Mouse (Mus musculus) megakaryocyte-erythroid progenitor cell, adult 5-6 weeks (primary cell): ENCODE results near the gene Tpst1. TPM values are rescaled to one million over a fixed set of nuclear protein-coding genes. Genes with fewer than 3 reads are reported as not detected.

Experiments
- ATAC-seq: replicated peaks from 2 replicates; pipeline ENCODE4 v1.8.0; 2016; ENCODE audit warnings: mild to moderate bottlenecking, inconsistent platforms; ENCODE audit not compliant: severe bottlenecking, poor library complexity, low FRiP score, low TSS enrichment
- total RNA-seq, 2 experiments: library from RNA; stranded (forward) in 1 of 2; stranded (reverse) in 1 of 2; fragments of 200-1000, 215-1000 nt in 1 of 2; fragments of >200 nt in 1 of 2; fragmentation: Nextera tagmentation in 1 of 2; gene quantifications; 2 replicates each; pipeline ENCODE4 v1.2.3; 2014 to 2017

Tpst1 gene
- total RNA-seq, 2 experiments from 2014 or later = 7.9 to 17.6 TPM

- ATAC-seq = peak; percentile 31; the same call in 1 of the 2 replicates
Measured at GRCm38 (mm10) chr5:130171956-130172601, 99.0 kb downstream of the Tpst1 start.

DNA sequence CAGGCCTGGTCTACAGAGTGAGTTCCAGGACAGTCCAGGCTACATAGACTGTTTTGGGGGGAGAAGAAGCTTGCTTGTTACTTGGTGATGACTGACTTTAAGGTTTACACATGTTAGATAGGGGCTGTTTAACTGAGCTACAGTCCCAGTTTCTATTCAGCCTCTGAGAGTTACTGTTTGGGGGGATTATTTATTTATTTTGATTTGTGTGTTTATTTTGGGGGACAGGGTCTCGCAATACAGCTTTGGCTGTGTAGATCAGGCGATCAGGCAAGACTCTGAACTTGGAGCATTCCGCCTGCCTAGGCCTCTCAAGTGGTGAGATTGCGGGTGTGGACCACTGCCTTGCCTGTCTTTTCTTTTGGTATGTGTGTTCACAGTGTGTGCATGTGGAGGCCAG, 99.9 kb downstream of the Tpst1 start:
- no peak for ATAC-seq

GRCm38 (mm10) chr5:130177871-130178270, 104.7 kb downstream of the Tpst1 start:
- ATAC-seq = no peak

DNA sequence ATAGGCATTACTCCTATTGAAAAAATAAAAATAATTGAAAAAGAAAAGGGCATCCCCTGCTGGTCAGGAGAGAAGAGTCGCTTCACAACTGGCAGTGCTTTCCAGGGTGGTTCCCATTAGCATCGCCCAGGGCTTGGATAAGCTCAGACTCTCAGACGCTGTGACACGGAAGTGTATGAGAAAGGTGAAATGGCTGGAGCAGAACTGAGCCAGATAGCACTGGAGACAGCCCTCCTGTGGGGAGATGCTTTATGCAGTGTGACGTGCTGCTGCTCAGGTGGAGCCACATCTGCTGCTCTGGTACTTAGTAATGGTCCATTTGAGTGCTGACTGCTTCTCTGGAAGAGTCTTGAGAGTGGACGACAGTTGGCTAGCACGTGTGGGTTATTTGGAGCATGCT, 107.2 kb downstream of the Tpst1 start:
- ATAC-seq = 0 out of 2 replicates have a peak, but pooled peaks have one; percentile 10

GRCm38 (mm10) chr5:130181740-130182540, 108.8 kb downstream of the Tpst1 start:
- no peak for ATAC-seq

- no peak for ATAC-seq
Measured at GRCm38 (mm10) chr5:130182541-130182821, 109.4 kb downstream of the Tpst1 start.

DNA sequence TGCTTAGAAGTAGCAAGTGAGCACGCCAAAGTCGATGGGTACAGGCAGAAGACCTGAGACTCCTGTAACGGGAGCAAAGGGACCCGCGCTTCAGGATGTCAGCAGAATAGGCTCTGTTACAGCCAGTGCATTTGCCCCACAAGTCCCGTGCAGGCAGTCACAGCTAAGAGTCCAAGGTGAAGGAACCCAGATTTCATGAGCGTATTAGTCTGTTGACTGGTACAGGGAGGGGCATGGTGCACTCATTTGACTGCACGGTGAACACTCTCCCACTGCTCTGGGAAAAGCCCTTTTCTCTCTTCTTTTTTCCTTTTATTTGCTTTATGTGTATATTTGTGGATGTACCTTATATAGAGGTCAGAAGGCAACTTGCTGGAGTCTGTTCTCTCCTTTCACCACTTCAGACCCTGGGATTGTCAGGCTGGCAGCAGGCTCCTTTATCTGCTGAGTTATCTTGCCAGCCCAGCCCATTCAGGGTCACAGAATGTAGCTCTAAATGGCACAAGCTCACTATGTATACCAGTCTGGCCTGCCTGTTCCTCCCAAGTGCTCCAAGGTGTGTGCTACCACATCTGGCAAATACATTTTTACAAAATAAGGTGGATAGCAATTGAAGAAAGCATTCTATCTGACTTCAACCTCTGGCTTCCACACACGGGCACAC, 111.2 kb downstream of the Tpst1 start:
- ATAC-seq = peak; percentile 78

GRCm38 (mm10) chr5:130185312-130185711, 112.2 kb downstream of the Tpst1 start:
- ATAC-seq = no peak

Other genes starting within 250 kb of the Tpst1 start
- gene Sumf2, start 226.3 kb upstream of the Tpst1 start, total RNA-seq (2014; fragmentation: Nextera tagmentation) = 23.2 and 26.7 TPM in 2 replicates
- 36.6 and 39.8 TPM in 2 replicates for gene Sumf2, start 226.3 kb upstream of the Tpst1 start, total RNA-seq (2017)
- 465 and 490 TPM in 2 replicates for gene Chchd2, start 185.9 kb upstream of the Tpst1 start, total RNA-seq (2014; fragmentation: Nextera tagmentation)
- gene Chchd2, start 185.9 kb upstream of the Tpst1 start, total RNA-seq (2017) = 208 and 245 TPM in 2 replicates
- 0.98 and 2.6 TPM in 2 replicates for gene Zbed5, start 177.6 kb upstream of the Tpst1 start, total RNA-seq (2014; fragmentation: Nextera tagmentation)
- gene Zbed5, start 177.6 kb upstream of the Tpst1 start, total RNA-seq (2017) = 2.1 and 4.7 TPM in 2 replicates
- 0.33 and 0.45 TPM in 2 replicates for gene Phkg1, start 174.8 kb upstream of the Tpst1 start, total RNA-seq (2014; fragmentation: Nextera tagmentation)
- 1.4 TPM in 2 replicates for gene Phkg1, start 174.8 kb upstream of the Tpst1 start, total RNA-seq (2017)
- gene Nupr1l, start 164.8 kb upstream of the Tpst1 start, total RNA-seq (2014; fragmentation: Nextera tagmentation) = 2.7 and 15.3 TPM in 2 replicates
- gene Nupr1l, start 164.8 kb upstream of the Tpst1 start, total RNA-seq (2017) = 0.75 and 1.1 TPM in 2 replicates
- gene Vkorc1l1, start 131.4 kb upstream of the Tpst1 start, total RNA-seq (2014; fragmentation: Nextera tagmentation) = 60.1 and 75.7 TPM in 2 replicates
- 61.7 and 81.5 TPM in 2 replicates for gene Vkorc1l1, start 131.4 kb upstream of the Tpst1 start, total RNA-seq (2017)
- gene Gusb, start 70.3 kb upstream of the Tpst1 start, total RNA-seq (2014; fragmentation: Nextera tagmentation) = 62.0 and 80.6 TPM in 2 replicates
- gene Gusb, start 70.3 kb upstream of the Tpst1 start, total RNA-seq (2017) = 36.1 and 42.0 TPM in 2 replicates
- gene Asl, start 44.1 kb upstream of the Tpst1 start, total RNA-seq (2014; fragmentation: Nextera tagmentation) = 13.7 and 19.9 TPM in 2 replicates
- gene Asl, start 44.1 kb upstream of the Tpst1 start, total RNA-seq (2017) = 14.0 and 18.3 TPM in 2 replicates
- gene Crcp, start 44.0 kb upstream of the Tpst1 start, total RNA-seq (2014; fragmentation: Nextera tagmentation) = 33.3 and 58.9 TPM in 2 replicates
- gene Crcp, start 44.0 kb upstream of the Tpst1 start, total RNA-seq (2017) = 43.5 and 120 TPM in 2 replicates
- 5.0 and 12.8 TPM in 2 replicates for gene Kctd7, start 71.5 kb downstream of the Tpst1 start, total RNA-seq (2014; fragmentation: Nextera tagmentation)
- 6.6 and 8.2 TPM in 2 replicates for gene Kctd7, start 71.5 kb downstream of the Tpst1 start, total RNA-seq (2017)
- gene Rabgef1, start 98.5 kb downstream of the Tpst1 start, total RNA-seq (2014; fragmentation: Nextera tagmentation) = 45.4 and 46.7 TPM in 2 replicates
- 56.0 and 60.5 TPM in 2 replicates for gene Rabgef1, start 98.5 kb downstream of the Tpst1 start, total RNA-seq (2017)
- gene Tmem248, start 143.8 kb downstream of the Tpst1 start, total RNA-seq (2014; fragmentation: Nextera tagmentation) = 42.5 and 48.7 TPM in 2 replicates
- gene Tmem248, start 143.8 kb downstream of the Tpst1 start, total RNA-seq (2017) = 35.8 and 42.8 TPM in 2 replicates
- 65.5 and 66.6 TPM in 2 replicates for gene Sbds, start 182.2 kb downstream of the Tpst1 start, total RNA-seq (2014; fragmentation: Nextera tagmentation)
- gene Sbds, start 182.2 kb downstream of the Tpst1 start, total RNA-seq (2017) = 75.7 and 125 TPM in 2 replicates
- gene Tyw1, start 182.3 kb downstream of the Tpst1 start, total RNA-seq (2014; fragmentation: Nextera tagmentation) = 23.2 and 28.4 TPM in 2 replicates
- gene Tyw1, start 182.3 kb downstream of the Tpst1 start, total RNA-seq (2017) = 49.8 and 50.9 TPM in 2 replicates